Mouse (Mus musculus) G1E (cell line): Measurements from ENCODE around the gene Tns1.

Experiments
- CTCF ChIP-seq: IDR thresholded peaks from 2 replicates; pipeline ENCODE4 v1.5.1; 2012; ENCODE audit warnings: low read depth, low read length, inconsistent platforms, mixed read lengths
- POLR2AphosphoS5 ChIP-seq: IDR thresholded peaks from 2 replicates; pipeline ENCODE4 v1.6.1; 2012; ENCODE audit warnings: low read depth, low read length, inconsistent platforms; ENCODE audit not compliant: insufficient replicate concordance

DNA sequence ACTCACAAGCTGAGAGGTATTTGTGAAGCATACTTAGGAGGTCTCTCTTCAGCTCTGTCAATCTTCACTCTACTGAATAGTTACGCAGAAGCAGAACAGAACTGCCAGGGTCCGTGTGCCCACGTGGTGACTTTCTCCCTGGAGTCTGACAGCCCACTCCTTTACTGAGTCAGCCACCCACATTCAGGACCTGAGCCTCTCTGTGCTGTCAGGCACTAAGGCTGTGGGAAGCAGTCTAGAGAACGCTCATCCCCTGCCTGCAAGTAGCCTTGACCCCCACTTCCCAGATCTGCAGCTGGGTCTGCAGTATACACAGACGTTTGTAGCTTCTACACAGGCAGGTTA, 191.1 kb downstream of the Tns1 start:
- TF ChIP-seq CTCF (no peak), POLR2AphosphoS5 (no peak)
